Mouse (Mus musculus): Measurements from ENCODE around the gene Pqbp1.

- no peak for TF ChIP-seq MAFK (IDR thresholded peaks at IDR 0.05; ENCODE audit: insufficient read depth, low read depth, low read length)
- no peak for TF ChIP-seq HCFC1 (IDR thresholded peaks at IDR 0.05; ENCODE audit: borderline replicate concordance, insufficient read depth, low read length)
- TF ChIP-seq ZC3H11A (IDR thresholded peaks at IDR 0.05; ENCODE audit: borderline replicate concordance, low read depth, low read length) = no peak
- TF ChIP-seq CHD2 (IDR thresholded peaks at IDR 0.05; ENCODE audit: low read depth, low read length) = no peak
- no peak for TF ChIP-seq ZNF384 (IDR thresholded peaks at IDR 0.05; ENCODE audit: low read depth, low read length)
These were observed 31.9 kb downstream of the Pqbp1 start for GRCm38 (mm10) chrX:7867141-7867540.
